Mouse (Mus musculus) neutrophil, adult 5-6 weeks (primary cell): ENCODE results near the gene Ccdc9. TPM values are rescaled to one million over a fixed set of nuclear protein-coding genes. Genes with fewer than 3 reads are reported as not detected.
A peak's percentile ranks its signal among the peaks of the same experiment; 100 is the strongest.

Experiments used
- ATAC-seq: fragments of 151-379, 151-347 bp; 2 replicates; pipeline ENCODE4 v1.8.0; 2017; ENCODE audit warnings: mild to moderate bottlenecking, moderate TSS enrichment; ENCODE audit not compliant: insufficient number of reproducible peaks, poor library complexity, low FRiP score, severe bottlenecking; ENCODE audit errors: extremely low read depth
- total RNA-seq: library from RNA; stranded (forward); fragments of 200-1000 nt; gene quantifications from 2 replicates; pipeline ENCODE4 v1.2.3, GENCODE M21; 2017

Gene Ccdc9
- 143 and 164 TPM in 2 replicates for total RNA-seq

GRCm38 (mm10) chr7:16286026-16286961 is at the start of gene Ccdc9:
Gene Ccdc9, minus strand, starts transcription at chr7:16286795.
- peak; percentile 83 for ATAC-seq

DNA sequence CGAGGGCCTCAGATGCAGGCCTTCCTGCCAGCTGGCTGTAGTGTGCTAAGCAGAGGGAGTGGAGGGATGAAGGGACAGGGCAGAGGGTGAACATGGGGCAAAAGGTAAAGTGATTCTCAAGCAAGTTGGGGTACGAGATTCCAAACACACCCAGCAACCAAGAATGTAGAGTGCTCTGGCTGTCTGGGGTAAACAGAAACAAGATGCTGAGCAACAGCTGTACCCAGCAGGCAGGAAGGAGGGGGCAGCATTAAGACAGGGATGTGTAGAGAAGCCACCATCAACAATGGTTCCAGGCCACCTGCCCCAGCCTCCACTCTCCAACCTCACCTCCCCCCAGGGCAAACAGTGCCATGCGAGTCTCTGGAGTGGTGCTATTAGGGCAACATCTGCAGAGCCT is 42.6 kb upstream of the Ccdc9 start:
- no peak for ATAC-seq

DNA sequence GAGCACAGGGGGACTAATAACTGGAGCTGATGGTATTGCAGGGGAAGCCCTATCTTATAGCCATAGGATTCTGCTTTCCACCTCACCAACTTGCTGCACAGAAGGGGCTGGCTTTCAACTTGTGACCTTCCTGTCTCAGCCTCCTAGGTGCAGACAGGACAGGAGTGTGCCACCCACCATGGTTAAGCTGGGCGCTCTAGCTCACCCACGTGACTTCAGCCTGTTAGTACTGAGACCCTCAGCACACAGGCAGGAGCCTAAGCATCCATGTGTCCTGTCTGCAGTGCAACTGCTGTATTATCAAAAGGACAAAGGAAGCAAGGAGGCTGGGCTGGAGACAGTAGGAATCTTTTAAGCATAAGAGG is 40.0 kb upstream of the Ccdc9 start:
- ATAC-seq: no peak

DNA sequence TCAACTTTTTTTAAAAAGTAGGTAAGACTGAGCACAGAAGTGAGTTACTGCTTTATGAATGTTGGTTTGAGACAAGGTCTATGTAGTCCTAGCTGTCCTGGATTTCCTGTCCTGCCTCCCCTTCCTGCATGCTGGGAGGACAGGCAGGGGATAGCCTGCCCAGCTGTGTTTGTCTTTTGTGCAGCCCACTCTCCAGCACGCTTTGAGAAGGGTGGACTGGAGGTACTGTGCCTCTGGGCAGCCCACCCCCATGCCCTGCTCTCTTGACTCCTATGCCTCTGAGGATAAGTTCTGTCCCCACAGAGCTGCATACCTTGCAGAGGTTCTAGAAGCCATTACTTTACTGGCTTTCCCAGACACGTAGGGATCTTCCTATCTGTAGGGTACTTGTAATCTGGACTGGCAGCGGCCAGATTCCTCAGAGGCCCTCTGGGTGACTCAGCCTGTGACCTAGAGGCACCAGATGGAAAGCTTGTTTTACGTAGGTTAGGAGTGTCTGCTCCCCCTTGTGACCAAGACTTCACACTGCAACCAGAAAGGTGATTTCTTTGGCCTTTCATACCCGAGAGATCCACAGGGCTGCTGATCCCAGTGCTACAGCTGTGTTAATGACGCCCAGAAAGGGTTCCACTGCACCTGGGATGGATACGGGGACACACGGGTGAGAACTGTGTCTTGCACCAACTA is 39.5 kb upstream of the Ccdc9 start:
- peak; percentile 93 for ATAC-seq

DNA sequence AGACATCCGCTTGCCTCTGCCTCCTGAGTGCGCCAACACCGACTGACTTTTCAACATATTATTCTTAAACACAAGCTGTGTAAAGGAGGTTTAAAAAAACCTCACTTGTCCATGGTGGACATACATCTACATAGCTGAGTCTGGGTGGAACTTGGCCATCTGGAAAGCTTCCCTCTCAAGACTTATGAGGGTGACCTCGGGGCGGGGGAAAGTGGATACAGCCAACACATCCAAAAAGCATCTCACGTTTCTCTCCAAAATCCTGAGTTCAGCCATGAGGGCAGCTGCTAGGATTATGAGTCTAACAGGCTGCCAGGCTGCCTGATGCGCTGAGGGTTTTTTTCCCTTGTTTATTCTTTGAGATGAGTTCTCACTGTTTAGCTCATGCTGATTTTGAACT is 38.1 kb upstream of the Ccdc9 start:
- ATAC-seq: no peak

GRCm38 (mm10) chr7:16320479-16320878 is 33.9 kb upstream of the Ccdc9 start:
- no peak for ATAC-seq

DNA sequence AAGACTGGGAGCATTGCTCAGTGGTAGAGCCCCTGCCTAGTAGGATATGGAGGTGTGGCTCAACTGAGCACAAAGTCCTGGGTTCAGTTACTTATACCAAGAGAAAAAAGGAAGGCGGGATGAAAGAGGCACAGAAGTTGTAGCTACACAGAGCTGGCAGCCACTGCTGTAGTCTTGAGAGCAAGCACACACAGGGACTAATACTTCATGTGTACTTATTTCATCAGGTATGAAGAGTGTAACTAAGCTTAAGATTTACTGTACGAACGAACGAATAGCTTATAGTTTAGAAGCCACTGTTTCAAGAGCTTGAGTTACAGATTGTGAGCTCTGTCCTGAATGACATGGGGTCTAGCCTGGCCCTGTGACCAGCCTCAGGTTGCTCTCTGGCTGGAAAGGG is 32.6 kb upstream of the Ccdc9 start:
- no peak for ATAC-seq

DNA sequence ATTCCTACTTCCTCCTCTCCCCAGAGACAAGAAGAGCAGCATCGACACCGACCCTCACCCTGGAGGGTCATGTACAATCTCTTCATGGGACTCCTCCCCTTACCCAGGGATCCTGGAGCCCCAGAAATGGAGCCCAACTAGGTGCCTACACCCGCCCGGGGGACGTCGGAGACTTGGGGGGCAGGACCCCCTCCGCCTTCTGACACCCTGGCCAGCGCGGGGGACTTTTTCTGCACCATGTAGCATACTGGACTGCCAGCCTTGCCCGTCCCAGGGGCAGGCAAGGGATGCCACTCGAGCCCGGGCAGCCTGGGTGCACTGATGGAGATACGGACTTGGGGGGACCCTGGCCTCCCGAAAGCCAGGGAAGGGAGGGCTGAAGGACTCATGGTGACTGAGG is 30.5 kb upstream of the Ccdc9 start:
- no peak for ATAC-seq

DNA sequence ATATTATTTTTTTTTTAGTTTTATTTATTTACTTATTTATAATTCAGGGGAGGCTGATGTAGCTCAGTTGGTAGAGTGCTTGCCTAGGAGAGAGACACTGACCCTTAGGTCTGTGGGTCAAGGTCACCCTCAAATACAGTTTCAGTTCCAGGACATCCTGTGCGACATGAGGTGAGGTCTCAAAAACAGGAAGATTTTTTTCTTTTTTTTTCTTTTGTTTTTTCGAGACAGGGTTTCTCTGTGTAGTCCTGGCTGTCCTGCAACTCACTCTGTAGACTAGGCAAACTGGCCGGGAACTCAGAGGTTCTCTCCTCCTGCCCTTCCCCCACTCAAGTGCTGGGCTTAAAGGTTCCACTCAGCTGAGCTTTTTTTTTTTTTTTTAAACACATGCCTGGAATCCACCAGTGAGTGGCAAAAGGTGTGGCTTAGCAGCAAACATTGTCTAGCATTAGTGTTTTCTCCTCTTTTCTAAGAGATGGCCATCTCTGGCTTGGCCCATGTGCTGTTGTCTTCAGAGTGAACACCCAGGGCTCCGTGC is 28.7 kb upstream of the Ccdc9 start:
- no peak for ATAC-seq

- ATAC-seq: no peak
Measured at GRCm38 (mm10) chr7:16314221-16314775, 27.7 kb upstream of the Ccdc9 start.

- peak; percentile 5; the same call in 1 of the 2 replicates for ATAC-seq
Measured at GRCm38 (mm10) chr7:16313481-16314220, 27.1 kb upstream of the Ccdc9 start.

DNA sequence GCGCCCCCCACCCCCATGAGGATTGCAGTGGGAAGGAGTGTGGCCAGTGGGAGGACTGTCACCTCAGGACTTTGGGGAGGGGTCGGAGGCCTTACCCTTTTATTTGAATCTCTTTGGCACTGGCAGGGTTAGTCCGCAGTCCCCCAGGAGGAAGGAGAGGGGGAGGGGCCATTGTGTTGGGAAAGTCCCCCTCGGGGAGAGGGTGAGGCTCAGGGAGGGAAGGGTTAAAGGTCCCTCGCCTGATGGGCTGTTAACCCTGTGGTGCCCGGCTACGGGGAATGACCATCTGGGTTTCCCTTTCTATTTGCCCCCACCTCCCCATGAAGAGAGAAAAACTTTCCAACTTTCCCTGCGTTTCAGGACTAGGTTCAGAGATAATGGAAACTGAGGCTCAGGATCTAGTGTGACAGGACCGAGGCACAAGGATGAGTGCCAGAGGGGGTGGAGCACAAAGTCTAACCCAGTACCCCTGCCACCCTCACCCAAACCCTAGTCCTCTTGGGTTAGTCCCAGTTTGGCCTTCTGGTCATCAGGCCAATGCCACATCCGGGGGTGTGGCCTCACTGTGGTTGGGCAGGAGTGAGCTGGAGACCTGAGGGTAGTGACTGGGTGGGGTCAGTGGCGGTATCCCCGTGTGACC is 26.2 kb upstream of the Ccdc9 start:
- peak; percentile 41 for ATAC-seq

- no peak for ATAC-seq
Measured at GRCm38 (mm10) chr7:16312011-16312671, 25.5 kb upstream of the Ccdc9 start.

GRCm38 (mm10) chr7:16311453-16312004 is 24.9 kb upstream of the Ccdc9 start:
- ATAC-seq: no peak

- ATAC-seq: no peak
Measured at GRCm38 (mm10) chr7:16310521-16311452, 24.2 kb upstream of the Ccdc9 start.

- peak; percentile 62 for ATAC-seq
Measured at GRCm38 (mm10) chr7:16310020-16310520, 23.5 kb upstream of the Ccdc9 start.
